Mouse (Mus musculus): ENCODE data around the gene Nrsn2. TPM values are rescaled to one million over a fixed set of nuclear protein-coding genes. Genes with fewer than 3 reads are reported as not detected.
A peak's percentile ranks its signal among the peaks of the same experiment; 100 is the strongest.

Gene Nrsn2
- polyA plus RNA-seq, 1 experiment: not detected

DNA sequence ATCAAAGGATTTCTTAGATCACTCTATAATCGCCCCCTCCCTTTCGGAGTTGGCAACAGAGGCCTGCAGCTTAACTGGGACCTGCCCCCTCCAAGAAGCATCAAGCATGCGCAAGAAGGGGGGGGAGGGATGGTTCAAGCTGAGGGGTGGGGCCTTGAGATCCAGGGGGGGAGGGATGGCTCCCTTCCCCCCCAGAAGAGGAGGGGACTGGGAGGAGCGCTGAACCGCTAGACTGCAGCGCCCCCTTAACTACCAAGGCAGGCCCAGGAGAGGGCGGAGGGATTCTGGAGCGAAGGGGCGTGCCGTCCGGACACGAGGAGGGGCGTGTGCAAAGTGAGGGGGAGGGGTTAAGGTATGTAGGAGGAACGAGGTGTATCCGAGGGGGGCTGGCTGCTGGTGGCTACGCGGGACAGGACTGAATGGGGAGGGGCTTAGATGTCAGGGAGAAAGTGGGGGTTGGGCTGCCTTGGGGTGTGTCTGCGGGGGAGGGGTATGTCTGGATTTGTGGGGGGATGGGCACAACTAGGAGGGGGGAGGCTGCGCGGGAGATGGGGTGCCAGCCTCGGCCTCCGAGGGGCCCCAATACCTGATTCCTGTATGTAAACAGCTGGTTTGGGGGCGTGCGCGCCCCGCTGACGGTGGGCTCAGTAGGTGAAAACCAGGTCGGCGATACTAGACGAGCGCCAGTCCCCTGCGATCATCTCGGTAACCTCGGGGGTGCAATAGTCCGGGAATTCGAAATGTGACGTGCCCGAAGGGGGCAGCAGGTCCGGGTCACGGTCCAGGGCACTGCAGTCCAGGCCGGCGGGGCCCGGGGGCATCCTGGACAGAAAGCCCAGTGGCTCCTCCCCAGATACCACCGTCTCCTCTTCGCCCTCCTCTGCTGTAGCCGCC is 19.9 kb upstream of the Nrsn2 start:
- no peak for TF ChIP-seq MAX (IDR thresholded peaks at IDR 0.05)
- TF ChIP-seq MYOD1 (IDR thresholded peaks at IDR 0.05; ENCODE audit: control insufficient read depth, insufficient read length, low read depth): no peak
- TF ChIP-seq CTCF (IDR thresholded peaks at IDR 0.05; ENCODE audit: control insufficient read depth, insufficient read depth, insufficient read length): peak; percentile 15

DNA sequence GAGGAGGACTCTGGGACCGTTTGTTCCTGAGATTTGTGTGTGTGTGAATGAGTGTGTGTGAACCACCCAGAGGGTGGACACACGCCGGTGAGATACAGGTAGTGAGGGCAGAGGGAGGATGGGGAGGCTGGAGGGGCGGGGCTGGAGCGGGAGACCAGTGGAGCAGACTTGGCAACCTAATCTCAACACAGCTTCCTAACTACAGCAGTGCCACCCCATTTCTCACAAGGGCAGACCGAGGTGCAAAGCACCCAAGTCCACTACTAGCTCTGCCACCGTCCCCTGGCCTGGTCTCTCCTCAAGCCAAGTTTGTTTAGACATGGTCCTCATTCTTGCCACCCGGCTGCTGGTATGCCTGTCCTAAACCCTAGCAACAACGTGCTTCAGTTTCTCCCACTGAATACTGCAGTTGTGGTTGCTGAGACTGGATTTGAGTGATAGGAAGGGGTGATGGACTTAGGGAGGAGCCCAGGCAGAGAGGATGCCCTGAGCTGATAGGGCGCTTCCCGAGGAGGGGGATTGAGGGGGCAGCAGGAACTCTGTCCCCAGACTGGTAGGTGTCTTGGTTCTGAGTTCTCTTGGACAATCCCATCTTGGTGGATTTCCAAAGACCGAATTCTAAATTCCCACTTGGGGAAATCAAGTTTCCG is 19.0 kb upstream of the Nrsn2 start:
- no peak overlapping the region for H3ac ChIP-seq (ENCODE audit: control insufficient read depth, insufficient read length, low read depth)
- H3K36me3 ChIP-seq (ENCODE audit: control insufficient read depth, insufficient read depth): no peaks in the 10 kb centered on the region
- no peaks in the 10 kb centered on the region for H3K27me3 ChIP-seq (ENCODE audit: control insufficient read depth, insufficient read depth, insufficient read length)
- H3K4me3 ChIP-seq (ENCODE audit: insufficient read depth, poor library complexity, severe bottlenecking): no peak overlapping the region
- TF ChIP-seq CTCF (IDR thresholded peaks at IDR 0.05; ENCODE audit: control insufficient read depth, insufficient read depth, insufficient read length) (no peak), MYOD1 (IDR thresholded peaks at IDR 0.05; ENCODE audit: control insufficient read depth, insufficient read length, low read depth) (no peak), USF1 (IDR thresholded peaks at IDR 0.05; ENCODE audit: low read depth) (no peak), FOSL1 (IDR thresholded peaks at IDR 0.05; ENCODE audit: insufficient read depth, low read length, poor library complexity, severe bottlenecking) (no peak), CEBPB (IDR thresholded peaks at IDR 0.05; ENCODE audit: low read depth) (no peak), MAX (IDR thresholded peaks at IDR 0.05) (no peak)
- H3K79me3 ChIP-seq (ENCODE audit: low read depth): no peaks in the 10 kb centered on the region
- H3K79me2 ChIP-seq (ENCODE audit: control insufficient read depth, insufficient read depth): peaks cover 6% of the 10 kb centered on the region

More for the DNA sequence above, 19.9 kb upstream of the Nrsn2 start:
- Histone ChIP-seq H3K4me3 (ENCODE audit: insufficient read depth, poor library complexity, severe bottlenecking) (peak overlapping the region; percentile 49), H3K79me3 (ENCODE audit: low read depth) (no peaks in the 10 kb centered on the region), H3K27me3 (ENCODE audit: control insufficient read depth, insufficient read depth, insufficient read length) (no peaks in the 10 kb centered on the region), H3ac (ENCODE audit: control insufficient read depth, insufficient read length, low read depth) (peak overlapping the region; percentile 12), H3K36me3 (ENCODE audit: control insufficient read depth, insufficient read depth) (no peaks in the 10 kb centered on the region), H3K79me2 (ENCODE audit: control insufficient read depth, insufficient read depth) (peaks cover 6% of the 10 kb centered on the region)

- Histone ChIP-seq H3K79me2 (ENCODE audit: control insufficient read depth, insufficient read depth) (peaks cover 6% of the 10 kb centered on the region), H3K79me3 (ENCODE audit: low read depth) (no peaks in the 10 kb centered on the region), H3K27me3 (ENCODE audit: control insufficient read depth, insufficient read depth, insufficient read length) (peaks cover 1% of the 10 kb centered on the region), H3K4me3 (ENCODE audit: insufficient read depth, poor library complexity, severe bottlenecking) (no peak overlapping the region), H3ac (ENCODE audit: control insufficient read depth, insufficient read length, low read depth) (no peak overlapping the region), H3K36me3 (ENCODE audit: control insufficient read depth, insufficient read depth) (no peaks in the 10 kb centered on the region)
- TF ChIP-seq USF1 (IDR thresholded peaks at IDR 0.05; ENCODE audit: low read depth) (no peak), MYOG (IDR thresholded peaks at IDR 0.05; ENCODE audit: control insufficient read depth, extremely low read depth, insufficient read length) (no peak), FOSL1 (IDR thresholded peaks at IDR 0.05; ENCODE audit: insufficient read depth, low read length, poor library complexity, severe bottlenecking) (no peak)
These were observed 17.0 kb upstream of the Nrsn2 start for GRCm38 (mm10) chr2:152393225-152394017.

GRCm38 (mm10) chr2:152392786-152393185 is 16.3 kb upstream of the Nrsn2 start:
- TF ChIP-seq MAX (IDR thresholded peaks at IDR 0.05) (no peak), CTCF (IDR thresholded peaks at IDR 0.05; ENCODE audit: control insufficient read depth, insufficient read depth, insufficient read length) (peak; percentile 49), FOSL1 (IDR thresholded peaks at IDR 0.05; ENCODE audit: insufficient read depth, low read length, poor library complexity, severe bottlenecking) (no peak)
- peaks cover 6% of the 10 kb centered on the region for H3K79me2 ChIP-seq (ENCODE audit: control insufficient read depth, insufficient read depth)
- H3K36me3 ChIP-seq (ENCODE audit: control insufficient read depth, insufficient read depth): no peaks in the 10 kb centered on the region
- H3K4me3 ChIP-seq (ENCODE audit: insufficient read depth, poor library complexity, severe bottlenecking): no peak overlapping the region
- peaks cover 6% of the 10 kb centered on the region for H3K27me3 ChIP-seq (ENCODE audit: control insufficient read depth, insufficient read depth, insufficient read length)
- H3K79me3 ChIP-seq (ENCODE audit: low read depth): no peaks in the 10 kb centered on the region
- no peak overlapping the region for H3ac ChIP-seq (ENCODE audit: control insufficient read depth, insufficient read length, low read depth)

- H3K79me2 ChIP-seq (ENCODE audit: control insufficient read depth, insufficient read depth): no peaks in the 10 kb centered on the region
- no peaks in the 10 kb centered on the region for H3K79me3 ChIP-seq (ENCODE audit: low read depth)
- TF ChIP-seq FOSL1 (IDR thresholded peaks at IDR 0.05; ENCODE audit: insufficient read depth, low read length, poor library complexity, severe bottlenecking): no peak
- TF ChIP-seq MYOG (IDR thresholded peaks at IDR 0.05; ENCODE audit: control insufficient read depth, extremely low read depth, insufficient read length): no peak
- no peak for TF ChIP-seq CEBPB (IDR thresholded peaks at IDR 0.05; ENCODE audit: low read depth)
- TF ChIP-seq CTCF (IDR thresholded peaks at IDR 0.05; ENCODE audit: control insufficient read depth, insufficient read depth, insufficient read length): no peak
- no peak for TF ChIP-seq MAX (IDR thresholded peaks at IDR 0.05)
- TF ChIP-seq USF1 (IDR thresholded peaks at IDR 0.05; ENCODE audit: low read depth): no peak
- no peak for TF ChIP-seq MYOD1 (IDR thresholded peaks at IDR 0.05; ENCODE audit: control insufficient read depth, insufficient read length, low read depth)
- H3K36me3 ChIP-seq (ENCODE audit: control insufficient read depth, insufficient read depth): no peaks in the 10 kb centered on the region
- H3K27me3 ChIP-seq (ENCODE audit: control insufficient read depth, insufficient read depth, insufficient read length): peaks cover 6% of the 10 kb centered on the region
- H3ac ChIP-seq (ENCODE audit: control insufficient read depth, insufficient read length, low read depth): no peak overlapping the region
- H3K4me3 ChIP-seq (ENCODE audit: insufficient read depth, poor library complexity, severe bottlenecking): no peak overlapping the region
These were observed 7.8 kb upstream of the Nrsn2 start for GRCm38 (mm10) chr2:152384191-152384590.

Measured in C2C12 (cell line).